In the genomic region with DNA sequence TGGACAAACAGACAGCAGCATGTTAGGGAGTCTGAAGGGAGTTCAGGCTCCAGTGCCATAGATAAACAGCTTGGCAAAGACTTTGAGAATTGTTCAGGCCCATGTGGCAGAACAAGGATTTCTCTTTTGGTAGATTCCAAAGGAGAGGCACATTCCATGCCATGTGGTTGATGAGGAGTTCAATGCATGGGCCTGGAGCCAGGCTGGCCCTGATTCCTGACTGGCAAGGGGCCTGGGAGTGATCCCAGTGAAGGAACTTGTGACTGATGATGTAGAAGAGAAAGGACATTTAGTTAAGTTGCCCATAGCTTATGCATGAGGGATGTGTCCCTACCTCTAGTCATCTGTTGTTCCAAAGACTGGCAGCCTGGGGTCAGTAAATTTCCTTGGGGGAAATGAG, we compare ENCODE assay signal across 26 mouse cellular contexts.
DNase-seq lines count a peak whose midpoint lies in the region; ATAC-seq and TF ChIP-seq lines count a peak whose summit lies in the region.
"Had no signal": no experiment of that assay in that cellular context is flagged by ENCODE, and none has a peak within 500 bp of the region (broad histone marks: within the 10 kb centered on the region; RNA-seq: fewer than 3 reads in every experiment).

No protein-coding gene starts in this region.

- H3K4me1 ChIP-seq in midbrain, postnatal 0 days (ENCODE audit: insufficient read depth, low read length): no peaks in the 10 kb centered on the region
- H3K4me1 ChIP-seq in midbrain, embryonic 14.5 days (ENCODE audit: control insufficient read depth, insufficient read depth, low read length): peaks cover 8% of the 10 kb centered on the region; the same call in 1 of the 2 replicates
- H3K4me1 ChIP-seq: heart, embryonic 10.5 days had no signal

- H3K9me3 ChIP-seq in midbrain, postnatal 0 days (ENCODE audit: low read length): no peaks in the 10 kb centered on the region
- H3K9me3 ChIP-seq in midbrain, embryonic 14.5 days (ENCODE audit: control insufficient read depth, low read length): no peaks in the 10 kb centered on the region
- H3K9me3 ChIP-seq: heart, embryonic 10.5 days; heart, embryonic 13.5 days had no signal

- intact Hi-C loops in heart, postnatal 36 days (cut with DNase I): no loop called here

- no peak for ATAC-seq in midbrain, postnatal 0 days (ENCODE audit: low FRiP score)
- no peak for ATAC-seq in midbrain, embryonic 14.5 days (ENCODE audit: low FRiP score, low TSS enrichment)
- ATAC-seq in erythroblast, adult 5-6 weeks (replicated peaks; ENCODE audit: low FRiP score, poor library complexity, severe bottlenecking): no peak
- ATAC-seq: activated CD4-positive, CD25-positive, alpha-beta regulatory T cell, adult 4 months; CD4-positive, CD25-positive, alpha-beta regulatory T cell, adult 4 months; forebrain, embryonic 14.5 days; forebrain, postnatal 0 days; hindbrain, postnatal 0 days; inflammation-experienced regulatory T-cells, adult 6 months; intestine, embryonic 16.5 days had no signal

- H3K36me3 ChIP-seq in midbrain, postnatal 0 days (ENCODE audit: insufficient read depth, low read length): no peaks in the 10 kb centered on the region
- H3K36me3 ChIP-seq in midbrain, embryonic 14.5 days (ENCODE audit: control insufficient read depth, insufficient read depth, low read length): no peaks in the 10 kb centered on the region
- H3K36me3 ChIP-seq: heart, embryonic 10.5 days; heart, embryonic 13.5 days had no signal

- H3K4me3 ChIP-seq in midbrain, postnatal 0 days (ENCODE audit: low read depth, low read length): no peak overlapping the region
- H3K4me3 ChIP-seq in midbrain, embryonic 14.5 days (replicated peaks; ENCODE audit: low read depth, low read length): no peak overlapping the region
- H3K4me3 ChIP-seq: gastrocnemius, adult 2 months; heart, adult 2 months; heart, embryonic 10.5 days; heart, embryonic 13.5 days had no signal

- no peaks in the 10 kb centered on the region for H3K27me3 ChIP-seq in midbrain, postnatal 0 days (ENCODE audit: insufficient read depth, low read length)
- H3K27me3 ChIP-seq in midbrain, embryonic 14.5 days (ENCODE audit: control insufficient read depth, insufficient read depth, low read length): no peaks in the 10 kb centered on the region
- H3K27me3 ChIP-seq: heart, embryonic 13.5 days had no signal

- H3K9ac ChIP-seq in midbrain, postnatal 0 days (replicated peaks; ENCODE audit: low read length, poor library complexity, severe bottlenecking): no peak overlapping the region
- H3K9ac ChIP-seq in midbrain, embryonic 14.5 days (replicated peaks; ENCODE audit: low read length): no peak overlapping the region
- H3K9ac ChIP-seq: forebrain, postnatal 0 days; heart, embryonic 13.5 days; hindbrain, embryonic 14.5 days had no signal

- peak; percentile 37 to 63 for DNase-seq in cerebellum, postnatal 14 days
- no peak for DNase-seq in cerebellum, postnatal 4 days (ENCODE audit: low spot score in 2 of 2)
- DNase-seq in heart, postnatal 4 days: peak; percentile 11
- no peak for DNase-seq in heart, postnatal 36 days
- peak; percentile 10 for DNase-seq in midbrain, postnatal 0 days (ENCODE audit: low spot score)
- DNase-seq in midbrain, embryonic 14.5 days: no peak
- DNase-seq: adrenal gland, adult 8-10 months; adrenal gland, postnatal 25 days; cerebellum, adult 18-20 months; cerebellum, postnatal 36 days; forebrain, postnatal 0 days; gastrocnemius, adult 2 months; gastrocnemius, postnatal 25 days; heart, adult 2 months; heart, postnatal 14 days; kidney, adult 8-10 months had no signal

- TF ChIP-seq CTCF in midbrain, postnatal 0 days (IDR thresholded peaks at IDR 0.05): no peak

- H3K4me2 ChIP-seq in midbrain, postnatal 0 days (ENCODE audit: low read depth, low read length, poor library complexity, severe bottlenecking): no peak overlapping the region
- no peak overlapping the region for H3K4me2 ChIP-seq in midbrain, embryonic 14.5 days (ENCODE audit: low read length)
- H3K4me2 ChIP-seq: heart, embryonic 13.5 days; hindbrain, embryonic 14.5 days had no signal

- no peak overlapping the region for H3K27ac ChIP-seq in midbrain, postnatal 0 days (ENCODE audit: low read depth, low read length)
- no peak overlapping the region for H3K27ac ChIP-seq in midbrain, embryonic 14.5 days (replicated peaks; ENCODE audit: low read depth, low read length)
- H3K27ac ChIP-seq: gastrocnemius, adult 2 months; heart, adult 2 months; heart, embryonic 10.5 days; heart, embryonic 13.5 days; hindbrain, embryonic 14.5 days; hindbrain, postnatal 0 days had no signal

Comparison
In these comparisons a context has a peak if more than half of its experiments do, and no peak if none do; other contexts are left out.
1. DNase-seq: peak in cerebellum, postnatal 14 days (2 of 2), heart, postnatal 4 days (single experiment) and midbrain, postnatal 0 days (single experiment); none in cerebellum, postnatal 4 days (0 of 2), heart, postnatal 36 days (0 of 2) and midbrain, embryonic 14.5 days (single experiment).